Mouse (Mus musculus): Measurements from ENCODE around the gene Lgi4.

DNA sequence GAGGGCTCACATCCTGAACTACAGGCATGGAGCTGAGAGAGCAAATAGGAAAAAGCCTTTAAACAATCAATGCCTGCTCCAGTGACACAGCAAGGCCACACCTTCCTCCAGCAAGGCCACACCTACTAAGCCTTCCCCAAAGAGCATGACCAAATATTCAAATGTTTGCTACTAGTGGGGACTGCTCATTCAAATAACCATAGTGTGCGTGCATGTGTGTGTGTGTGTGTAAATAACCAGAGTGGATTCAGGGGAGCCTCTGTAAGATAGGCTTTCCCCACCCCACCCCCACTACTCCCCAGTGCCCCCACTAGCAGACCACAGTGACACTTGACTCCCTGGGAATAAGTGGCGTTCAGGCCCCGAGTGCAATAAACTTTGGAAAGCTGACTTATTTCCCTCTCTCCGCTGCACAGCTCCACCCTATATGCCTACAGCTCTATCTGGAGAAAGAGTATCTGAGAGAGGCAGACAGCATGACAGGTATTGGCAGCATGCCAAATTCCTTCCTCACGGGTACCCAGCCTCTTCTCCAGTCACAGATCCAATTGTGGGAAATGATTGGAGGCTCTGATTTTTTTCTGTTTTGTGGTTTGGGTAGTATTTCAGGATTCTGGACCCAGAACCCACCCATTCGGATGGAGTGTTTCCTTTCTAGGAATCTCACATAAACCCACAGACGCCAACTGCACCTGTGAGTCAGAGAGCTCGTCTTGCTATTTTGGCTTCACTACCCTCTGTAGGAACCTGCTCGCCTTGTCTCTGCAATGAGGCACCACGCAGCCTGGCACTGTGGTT is 41.8 kb upstream of the Lgi4 start:
- TF ChIP-seq USF2 (conservative IDR thresholded peaks at IDR 0.05; ENCODE audit: low read depth, low read length) (no peak), USF1 (IDR thresholded peaks at IDR 0.05; ENCODE audit: low read depth, low read length) (no peak), ZNF384 (IDR thresholded peaks at IDR 0.05; ENCODE audit: low read depth, low read length) (no peak), CTCF (conservative IDR thresholded peaks at IDR 0.05 in 1 of 2, IDR thresholded peaks at IDR 0.05 in 1 of 2; ENCODE audit: low read depth in 2 of 2, low read length in 2 of 2) (no peak), POLR2A (IDR thresholded peaks at IDR 0.05; ENCODE audit: low read depth, low read length) (no peak), TBP (conservative IDR thresholded peaks at IDR 0.05; ENCODE audit: low read depth, low read length) (no peak), EP300 (IDR thresholded peaks at IDR 0.05; ENCODE audit: low read length) (no peak), ZMIZ1 (IDR thresholded peaks at IDR 0.05; ENCODE audit: low read depth, low read length) (no peak), TCF12 (IDR thresholded peaks at IDR 0.05; ENCODE audit: low read depth, low read length) (no peak), KAT2A (IDR thresholded peaks at IDR 0.05; ENCODE audit: insufficient replicate concordance, low read length) (no peak), HCFC1 (IDR thresholded peaks at IDR 0.05; ENCODE audit: low read depth, low read length) (no peak), POLR2AphosphoS2 (IDR thresholded peaks at IDR 0.05; ENCODE audit: low read depth, low read length) (no peak), E2F4 (IDR thresholded peaks at IDR 0.05; ENCODE audit: insufficient replicate concordance, low read depth, low read length) (no peak), GABPA (IDR thresholded peaks at IDR 0.05; ENCODE audit: insufficient replicate concordance, low read depth, low read length) (no peak)

All from CH12.LX (cell line).